Mouse (Mus musculus) brain, embryonic 18.5 days (tissue): ENCODE results near the gene Fasl.

Experiments
- DNase-seq: peaks from one replicate; pipeline ENCODE4 v3.0.0-alpha.2; 2012; ENCODE audit warnings: low read depth, low spot score

Gene Fasl

DNA sequence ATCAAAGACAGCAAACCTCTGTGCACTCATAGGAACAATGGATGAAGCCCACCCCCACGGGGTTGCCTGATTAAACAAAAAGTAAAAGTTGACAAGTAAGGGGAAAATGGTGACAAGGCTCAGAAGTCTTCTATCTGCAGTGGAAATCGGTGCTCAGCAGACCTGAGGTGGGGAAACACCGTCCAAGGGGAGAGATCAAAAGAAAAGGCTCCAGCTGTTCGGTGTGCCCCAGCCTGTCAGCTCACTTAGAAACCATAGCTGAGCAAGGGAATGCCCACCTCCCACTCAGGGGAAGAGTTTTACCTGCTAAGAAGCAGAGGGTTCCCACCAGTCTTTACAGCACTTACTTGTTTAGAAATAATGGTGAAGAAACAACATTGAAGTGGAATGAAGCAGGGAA is 26.7 kb downstream of the Fasl start:
- no peak for DNase-seq

GRCm38 (mm10) chr1:161756547-161756946 is 31.7 kb downstream of the Fasl start:
- no peak for DNase-seq

- no peak for DNase-seq
Measured at GRCm38 (mm10) chr1:161751311-161751710, 37.0 kb downstream of the Fasl start.

DNA sequence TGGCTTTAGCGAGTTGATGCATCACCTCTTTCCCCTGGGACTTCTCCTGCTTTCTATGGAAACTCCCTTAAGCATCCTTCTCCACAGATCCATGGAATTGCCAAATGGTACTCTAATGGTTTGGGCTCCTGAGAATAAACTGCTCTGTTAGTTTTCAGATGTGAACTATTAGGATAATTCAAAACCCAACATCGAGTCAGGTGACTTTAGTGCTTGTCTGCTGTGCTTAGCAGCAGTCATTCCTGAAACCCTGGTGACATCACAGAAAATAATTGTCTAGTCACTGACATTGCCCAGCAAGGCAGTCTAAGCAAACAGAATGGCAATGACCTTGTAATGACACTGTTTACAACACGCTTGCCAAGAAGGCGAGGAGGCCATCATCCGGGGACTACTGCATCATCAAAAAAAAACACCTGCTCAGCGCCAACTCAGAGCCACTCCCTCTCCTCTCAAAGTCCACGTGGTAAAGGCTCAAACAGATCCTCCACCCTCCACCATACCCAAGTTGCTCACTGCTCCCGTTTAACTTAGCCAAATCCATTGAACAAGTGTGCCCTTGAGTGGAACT is 37.7 kb downstream of the Fasl start:
- DNase-seq: no peak

DNA sequence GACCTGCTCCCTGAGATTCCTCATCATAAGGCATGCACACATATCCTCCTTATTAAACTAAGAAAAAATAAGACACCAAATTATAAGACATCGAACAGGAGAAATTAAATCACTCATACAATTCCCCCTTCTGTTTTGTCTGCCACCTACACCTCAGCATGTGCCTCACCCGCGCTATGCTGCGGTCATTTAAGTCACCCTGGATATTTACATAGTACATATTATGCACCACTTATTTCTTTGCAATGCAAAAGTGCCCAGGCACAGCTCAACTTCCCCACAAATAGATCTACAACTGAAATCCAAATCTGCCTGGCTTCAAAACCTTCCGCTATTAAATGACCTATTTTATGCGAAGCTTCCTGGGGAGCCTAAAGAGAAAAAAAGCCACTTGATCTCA is 39.6 kb downstream of the Fasl start:
- no peak for DNase-seq

GRCm38 (mm10) chr1:161748138-161748537 is 40.2 kb downstream of the Fasl start:
- DNase-seq: no peak

GRCm38 (mm10) chr1:161746542-161747302 is 41.6 kb downstream of the Fasl start:
- no peak for DNase-seq

DNA sequence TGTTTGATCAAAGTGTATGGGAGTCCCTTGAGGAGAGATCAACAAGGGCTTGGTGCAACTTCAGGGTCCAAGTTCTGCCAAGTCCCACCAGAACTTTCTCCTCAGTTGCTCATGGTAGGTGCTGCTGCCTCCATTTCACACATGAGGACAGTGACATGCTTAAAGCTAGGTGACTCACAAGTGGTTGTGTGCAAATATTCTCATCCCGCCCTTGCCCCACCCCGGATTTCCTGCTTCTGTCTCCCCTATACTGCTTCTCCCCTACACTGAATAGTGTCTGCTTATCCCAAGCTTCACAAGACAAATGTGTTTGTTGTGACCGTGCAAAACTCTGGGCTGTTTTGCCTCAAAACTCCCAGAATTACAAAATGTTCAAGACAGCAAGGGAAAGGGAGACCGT is 43.4 kb downstream of the Fasl start:
- no peak for DNase-seq

DNA sequence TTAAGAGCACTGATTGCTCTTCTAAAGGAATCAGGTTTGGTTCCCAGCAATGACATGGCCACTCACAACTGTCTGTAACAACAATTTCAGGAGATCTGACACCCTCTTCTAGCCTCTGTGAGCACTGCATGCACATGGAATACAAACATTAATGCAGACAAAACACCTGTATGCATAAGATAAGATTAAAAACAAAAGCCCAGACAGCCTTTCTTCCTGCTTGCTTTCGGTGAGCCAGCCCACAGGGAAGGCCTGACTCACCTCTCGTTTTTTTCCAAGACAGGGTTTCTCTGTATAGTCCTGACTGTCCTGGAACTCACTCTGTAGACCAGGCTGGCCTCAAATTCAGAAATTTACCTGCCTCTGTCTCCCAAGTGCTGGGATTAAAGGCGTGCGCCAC is 44.1 kb downstream of the Fasl start:
- DNase-seq: no peak

GRCm38 (mm10) chr1:161742481-161743267 is 45.6 kb downstream of the Fasl start:
- no peak for DNase-seq

- no peak for DNase-seq
Measured at GRCm38 (mm10) chr1:161736848-161737247, 51.4 kb downstream of the Fasl start.

DNA sequence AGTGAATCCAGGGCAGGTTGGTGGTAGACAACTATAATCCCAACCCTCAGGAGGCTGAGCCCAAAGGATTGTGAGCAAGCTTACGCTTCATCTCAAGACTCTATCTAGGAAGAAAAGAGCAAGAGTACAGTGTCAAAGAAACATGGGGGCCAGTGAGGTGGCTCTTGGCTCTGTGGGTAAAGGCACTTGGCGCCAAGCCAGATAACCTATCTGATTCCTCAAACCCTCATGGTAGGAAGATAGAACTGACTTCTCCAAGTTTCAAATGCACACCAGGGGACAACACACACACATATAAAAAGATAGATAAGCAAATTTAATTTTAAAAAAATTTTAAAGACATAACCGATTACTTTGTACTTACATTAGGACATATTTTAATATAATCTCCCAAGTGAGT is 52.0 kb downstream of the Fasl start:
- no peak for DNase-seq

DNA sequence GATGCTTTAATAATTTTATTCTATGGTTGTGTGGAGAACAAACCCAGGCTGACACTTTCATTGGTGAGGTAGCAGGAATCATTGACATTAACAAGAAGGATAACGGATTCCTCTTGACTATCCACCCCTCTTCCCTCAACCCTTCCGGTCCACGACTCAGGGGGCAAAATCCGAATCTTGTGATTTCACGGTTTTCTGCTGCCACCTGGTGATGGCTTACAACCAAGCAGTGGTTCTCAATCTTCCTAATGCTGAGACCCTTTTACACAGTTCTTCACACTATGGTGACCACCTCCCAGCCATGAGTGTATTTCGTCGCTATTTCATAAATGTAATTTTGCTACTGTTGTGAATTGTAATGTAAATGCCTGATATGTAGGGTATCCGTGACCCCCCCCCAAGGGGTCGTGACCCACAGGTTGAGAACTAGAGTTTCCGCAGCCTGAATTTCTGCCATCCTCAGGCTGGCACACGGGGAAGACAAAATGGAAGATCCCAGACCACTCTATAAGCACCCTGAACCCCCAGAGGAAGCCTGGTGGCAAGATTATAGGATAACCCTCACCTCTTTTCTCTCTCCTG is 52.7 kb downstream of the Fasl start:
- DNase-seq: no peak

GRCm38 (mm10) chr1:161734741-161735211 is 53.5 kb downstream of the Fasl start:
- no peak for DNase-seq

GRCm38 (mm10) chr1:161734314-161734713 is 54.0 kb downstream of the Fasl start:
- DNase-seq: no peak
